Mouse (Mus musculus) neural tube, embryonic 13.5 days (tissue): Measurements from ENCODE around the gene Bcat1. TPM values are rescaled to one million over a fixed set of nuclear protein-coding genes. Genes with fewer than 3 reads are reported as not detected.

Source experiments
- ATAC-seq: fragments of 200-750 bp; cut with Nextera tagmentation; 2 replicates; pipeline ENCODE4 v1.8.0; 2017; ENCODE audit warnings: low read depth, mild to moderate bottlenecking, moderate TSS enrichment, moderate library complexity
- H3K27ac ChIP-seq: fragments of 300-500 bp; sonication (generic); replicated peaks from 2 replicates; pipeline ENCODE4 v1.5.1; 2015; ENCODE audit warnings: moderate library complexity, mild to moderate bottlenecking, inconsistent platforms
- H3K27me3 ChIP-seq: fragments of 300-500 bp; sonication (generic); 2 replicates; pipeline ENCODE4 v1.6.1; 2015; ENCODE audit warnings: mild to moderate bottlenecking, inconsistent platforms
- H3K36me3 ChIP-seq: fragments of 300-500 bp; sonication (generic); 2 replicates; pipeline ENCODE4 v1.6.1; 2015; ENCODE audit warnings: mild to moderate bottlenecking, inconsistent platforms
- H3K4me1 ChIP-seq: fragments of 300-500 bp; sonication (generic); replicated peaks from 2 replicates; pipeline ENCODE4 v1.6.1; 2015; ENCODE audit warnings: inconsistent platforms
- H3K4me2 ChIP-seq: fragments of 300-500 bp; sonication (generic); 2 replicates; pipeline ENCODE4 v1.6.1; 2015; ENCODE audit warnings: inconsistent platforms, mild to moderate bottlenecking, moderate library complexity
- H3K4me3 ChIP-seq: fragments of 300-500 bp; sonication (generic); 2 replicates; pipeline ENCODE4 v1.5.1; 2015; ENCODE audit warnings: mild to moderate bottlenecking, inconsistent platforms
- H3K9ac ChIP-seq: fragments of 300-500 bp; sonication (generic); 2 replicates; pipeline ENCODE4 v1.6.1; 2015; ENCODE audit warnings: moderate library complexity, mild to moderate bottlenecking, inconsistent platforms
- H3K9me3 ChIP-seq: fragments of 300-500 bp; sonication (generic); 2 replicates; pipeline ENCODE4 v1.6.1; 2016; ENCODE audit warnings: inconsistent platforms
- WGBS: fragments of 180-500 bp; shearing (Covaris S2); methylation state at CpG from one replicate; pipeline ENCODE4 v1.1.7; 2015; 5-methylcytosine and 5-hydroxymethylcytosine counted together
- polyA plus RNA-seq: library from polyadenylated mRNA; unstranded; fragments of >200 nt; fragmentation: Nextera tagmentation; extraction: Ambion mirVana; gene quantifications from 2 replicates; pipeline ENCODE4 v1.2.1, GENCODE M21; 2015

Gene Bcat1
- polyA plus RNA-seq = 88.7 and 99.2 TPM in 2 replicates

DNA sequence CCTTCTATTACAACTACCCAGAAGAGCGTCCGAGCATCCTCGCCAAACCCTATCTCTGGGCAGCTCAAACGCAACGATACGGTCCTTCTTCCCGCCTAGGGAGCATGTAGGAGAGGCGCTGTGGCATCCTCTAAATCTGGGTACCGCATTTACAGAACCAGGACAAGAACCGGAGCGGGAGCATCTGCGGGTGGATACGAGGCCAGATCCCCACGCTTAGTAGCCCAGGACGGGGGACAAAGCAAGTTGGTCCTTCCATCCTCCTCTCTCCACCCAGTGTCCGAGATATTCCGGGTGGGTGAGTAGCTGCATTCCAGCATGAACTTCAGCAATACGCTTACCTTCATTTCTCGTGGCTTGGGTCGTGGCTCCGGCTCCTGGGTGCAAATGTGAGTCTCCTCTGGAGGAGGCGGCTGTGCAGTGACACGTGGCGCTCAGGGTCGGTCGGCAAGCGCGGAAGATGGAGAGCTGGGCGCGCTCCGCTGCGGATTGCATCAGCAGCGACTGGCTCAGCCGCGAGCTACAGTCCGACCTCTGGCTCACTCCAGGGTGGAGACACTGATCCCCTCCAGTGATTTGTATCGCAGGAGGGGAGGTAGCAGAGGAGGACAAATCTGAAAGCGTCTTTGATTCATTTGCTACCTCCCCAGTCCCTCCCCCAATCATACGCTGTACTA is at the start of gene Bcat1:
Gene Bcat1 (minus strand): TSS at position 637 of the 677 bp plus-strand sequence.
- Histone ChIP-seq H3K36me3 (no peaks in the 10 kb centered on the region), H3K9me3 (no peaks in the 10 kb centered on the region), H3K27me3 (0 out of 2 replicates have a peak, but pooled peaks cover 3% of the 10 kb centered on the region), H3K4me2 (peak within 1 kb of the TSS; percentile 98), H3K9ac (peak within 1 kb of the TSS; percentile 65), H3K27ac (no peak within 1 kb of the TSS), H3K4me1 (peaks cover 14% of the 10 kb centered on the region; the same call in 1 of the 2 replicates), H3K4me3 (peak within 1 kb of the TSS; percentile 45)
- under 1% methylated on average over 39 of the region's 39 CpGs for WGBS
- ATAC-seq = peak; percentile 83

- no peak overlapping the region for H3K9ac ChIP-seq
- WGBS = 66% methylated on average over 7 of the region's 7 CpGs
Observed at GRCm38 (mm10) chr6:145125591-145126113, 49.7 kb upstream of the Bcat1 start.

GRCm38 (mm10) chr6:145124621-145125020 is 48.6 kb upstream of the Bcat1 start:
- 85% methylated on average over 1 of the region's 1 CpGs for WGBS
- Histone ChIP-seq H3K9me3 (no peaks in the 10 kb centered on the region), H3K9ac (no peak overlapping the region), H3K36me3 (no peaks in the 10 kb centered on the region), H3K4me1 (peaks cover 14% of the 10 kb centered on the region), H3K27me3 (no peaks in the 10 kb centered on the region), H3K27ac (no peak overlapping the region), H3K4me2 (no peak overlapping the region), H3K4me3 (no peak overlapping the region)
- ATAC-seq = no peak

More at GRCm38 (mm10) chr6:145125591-145126113, 49.7 kb upstream of the Bcat1 start:
- Histone ChIP-seq H3K27ac (no peak overlapping the region), H3K9me3 (no peaks in the 10 kb centered on the region), H3K4me3 (no peak overlapping the region), H3K27me3 (no peaks in the 10 kb centered on the region), H3K36me3 (no peaks in the 10 kb centered on the region), H3K4me2 (no peak overlapping the region), H3K4me1 (peaks cover 14% of the 10 kb centered on the region)
- ATAC-seq = no peak

- peaks cover 14% of the 10 kb centered on the region for H3K4me1 ChIP-seq
- WGBS = 72% methylated on average over 11 of the region's 11 CpGs
- no peak overlapping the region for H3K4me3 ChIP-seq
- no peak for ATAC-seq
- H3K9ac ChIP-seq = no peak overlapping the region
- H3K36me3 ChIP-seq = no peaks in the 10 kb centered on the region
- H3K9me3 ChIP-seq = no peaks in the 10 kb centered on the region
- H3K27me3 ChIP-seq = no peaks in the 10 kb centered on the region
- H3K27ac ChIP-seq = no peak overlapping the region
- no peak overlapping the region for H3K4me2 ChIP-seq
Observed at GRCm38 (mm10) chr6:145123136-145124060, 47.4 kb upstream of the Bcat1 start.

GRCm38 (mm10) chr6:145122423-145123059 is 46.6 kb upstream of the Bcat1 start:
- no peak for ATAC-seq
- 30% methylated on average over 8 of the region's 8 CpGs for WGBS
- Histone ChIP-seq H3K9ac (no peak overlapping the region), H3K27me3 (no peaks in the 10 kb centered on the region), H3K4me2 (no peak overlapping the region), H3K27ac (no peak overlapping the region), H3K4me1 (peaks cover 14% of the 10 kb centered on the region), H3K36me3 (no peaks in the 10 kb centered on the region), H3K9me3 (no peaks in the 10 kb centered on the region), H3K4me3 (no peak overlapping the region)

- no peak overlapping the region for H3K27ac ChIP-seq
- no peaks in the 10 kb centered on the region for H3K36me3 ChIP-seq
- no peaks in the 10 kb centered on the region for H3K9me3 ChIP-seq
- H3K4me2 ChIP-seq = no peak overlapping the region
- H3K4me3 ChIP-seq = no peak overlapping the region
- ATAC-seq = no peak
- peaks cover 16% of the 10 kb centered on the region for H3K4me1 ChIP-seq
- 53% methylated on average over 21 of the region's 21 CpGs for WGBS
- no peak overlapping the region for H3K9ac ChIP-seq
- H3K27me3 ChIP-seq = no peaks in the 10 kb centered on the region
Observed at GRCm38 (mm10) chr6:145121590-145122420, 45.8 kb upstream of the Bcat1 start.

DNA sequence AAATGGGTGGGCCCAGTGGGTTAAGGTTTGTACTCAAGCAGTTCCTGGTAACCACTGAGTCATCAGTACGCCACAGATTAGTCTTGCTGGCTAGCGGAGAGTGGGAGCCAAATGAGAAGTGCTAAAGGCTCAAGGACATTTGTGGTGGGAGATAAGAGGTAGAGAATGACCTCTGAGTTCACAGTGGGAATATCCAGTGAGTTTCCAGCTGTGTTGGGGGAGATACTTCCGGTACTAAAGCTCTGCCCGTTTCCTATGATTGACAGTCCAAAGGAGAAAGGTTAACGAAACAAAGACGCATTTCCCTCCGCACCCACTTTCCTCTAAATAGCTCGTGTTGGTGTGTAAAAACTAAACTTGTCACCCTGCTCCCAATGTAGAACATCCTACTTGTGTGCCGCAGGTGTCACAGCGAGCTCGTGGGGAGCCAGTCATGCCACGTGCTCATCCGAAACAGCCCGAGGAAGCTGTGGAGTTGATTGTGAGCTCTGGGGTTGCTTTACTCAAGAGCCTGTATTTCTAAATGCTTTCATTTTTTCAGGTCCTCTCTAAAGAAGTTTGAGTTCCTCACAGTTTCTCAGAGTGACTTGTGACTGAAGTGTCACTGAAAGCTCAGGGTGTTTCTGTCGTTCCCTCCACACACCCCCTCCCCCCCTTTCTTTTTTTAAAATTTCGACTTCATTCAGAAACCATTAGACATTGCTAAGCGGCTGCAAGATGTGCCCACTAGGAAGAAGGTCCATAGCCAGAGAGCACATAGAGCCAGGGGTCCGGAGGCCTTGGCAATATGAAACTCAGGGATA is 45.0 kb upstream of the Bcat1 start:
- Histone ChIP-seq H3K9me3 (no peaks in the 10 kb centered on the region), H3K27ac (no peak overlapping the region), H3K27me3 (no peaks in the 10 kb centered on the region), H3K4me1 (peaks cover 24% of the 10 kb centered on the region), H3K9ac (no peak overlapping the region), H3K36me3 (no peaks in the 10 kb centered on the region), H3K4me2 (no peak overlapping the region), H3K4me3 (no peak overlapping the region)
- ATAC-seq = no peak
- 63% methylated on average over 18 of the region's 18 CpGs for WGBS

DNA sequence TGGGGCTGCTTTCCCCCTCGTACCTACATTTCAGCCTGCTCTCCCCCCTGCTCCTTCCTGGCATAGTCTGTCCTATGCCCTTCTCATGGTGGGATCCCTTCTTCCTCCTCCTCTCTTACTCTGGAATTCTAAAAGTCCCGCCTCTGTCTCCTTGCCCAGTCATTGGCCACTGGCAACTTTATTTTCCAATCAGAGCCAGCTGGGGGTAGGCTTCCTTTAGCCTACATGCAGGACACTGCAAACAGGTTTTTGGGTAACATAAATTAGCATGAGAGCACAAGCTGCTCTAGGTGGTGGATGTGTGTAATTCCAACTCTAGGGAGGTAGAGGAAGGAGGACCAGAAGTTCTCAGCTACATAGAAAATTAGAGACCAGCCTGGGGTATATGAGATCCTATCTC is 44.1 kb upstream of the Bcat1 start:
- 81% methylated on average over 2 of the region's 2 CpGs for WGBS

DNA sequence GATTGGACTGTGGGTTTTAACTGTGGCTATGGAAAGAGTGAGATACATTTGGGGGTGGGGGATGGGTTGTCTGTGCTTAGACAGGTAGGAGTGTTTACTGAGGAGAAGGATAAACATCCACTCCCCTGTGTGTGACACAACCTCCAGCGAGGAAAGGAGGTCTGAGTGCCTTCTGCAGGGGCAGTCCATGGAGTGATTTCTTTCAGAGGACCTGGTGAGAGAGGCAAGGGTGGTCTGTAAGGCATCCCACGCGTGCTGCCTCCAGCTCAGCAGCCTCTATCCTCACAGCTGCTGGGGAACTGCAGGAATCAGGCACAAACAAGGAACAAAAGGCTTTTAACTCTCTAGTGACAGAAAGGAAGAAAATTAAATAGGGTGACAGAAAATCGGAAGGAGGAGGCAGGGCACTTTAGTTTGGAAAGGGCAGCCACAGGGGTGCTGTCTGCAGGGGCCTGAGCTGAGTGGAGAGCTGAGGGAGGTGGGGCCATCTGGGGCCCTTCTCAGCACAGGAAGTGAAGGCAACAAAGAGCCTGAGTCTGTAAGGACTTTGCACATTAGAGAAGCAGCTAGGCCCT is 40.2 kb upstream of the Bcat1 start:
- ATAC-seq = peak; percentile 83
- Histone ChIP-seq H3K4me2 (no peak overlapping the region), H3K36me3 (no peaks in the 10 kb centered on the region), H3K9me3 (no peaks in the 10 kb centered on the region), H3K4me1 (peaks cover 11% of the 10 kb centered on the region), H3K9ac (peak overlapping the region; percentile 52; the same call in 1 of the 2 replicates), H3K27ac (peak overlapping the region; percentile 65), H3K27me3 (no peaks in the 10 kb centered on the region), H3K4me3 (no peak overlapping the region)
- WGBS = 2% methylated on average over 4 of the region's 4 CpGs

More for the DNA sequence above, 44.1 kb upstream of the Bcat1 start:
- Histone ChIP-seq H3K4me3 (no peak overlapping the region), H3K27ac (no peak overlapping the region), H3K4me1 (peaks cover 25% of the 10 kb centered on the region), H3K36me3 (no peaks in the 10 kb centered on the region), H3K9ac (no peak overlapping the region), H3K4me2 (no peak overlapping the region), H3K27me3 (no peaks in the 10 kb centered on the region), H3K9me3 (no peaks in the 10 kb centered on the region)
- ATAC-seq = no peak

- no peaks in the 10 kb centered on the region for H3K9me3 ChIP-seq
- H3K27ac ChIP-seq = peak within 1 kb of the TSS; percentile 65
- H3K4me1 ChIP-seq = peaks cover 11% of the 10 kb centered on the region
- no peak within 1 kb of the TSS for H3K4me3 ChIP-seq
- H3K4me2 ChIP-seq = no peak within 1 kb of the TSS
- 0 out of 2 replicates have a peak, but pooled peaks have one; percentile 8 for ATAC-seq
- H3K9ac ChIP-seq = peak within 1 kb of the TSS; percentile 52; the same call in 1 of the 2 replicates
- 69% methylated on average over 6 of the region's 6 CpGs for WGBS
- H3K27me3 ChIP-seq = no peaks in the 10 kb centered on the region
- no peaks in the 10 kb centered on the region for H3K36me3 ChIP-seq
Observed at GRCm38 (mm10) chr6:145115476-145116097, 39.6 kb upstream of the Bcat1 start, which contains the start of gene Lrmp. Lrmp (plus strand) TSS chr6:145115653.
